Mouse (Mus musculus) layer of hippocampus, postnatal 25 days (tissue): ENCODE data around the gene 4930562C15Rik. TPM values are rescaled to one million over a fixed set of nuclear protein-coding genes. Genes with fewer than 3 reads are reported as not detected.

Source experiments
- DNase-seq, 2 experiments: peaks; one replicate each; pipeline ENCODE4 v3.0.0; 2022; ENCODE audit warnings: mixed read lengths in 2 of 2, low spot score in 1 of 2; ENCODE audit errors: extremely low spot score in 1 of 2
- total RNA-seq, 2 experiments: library from RNA; stranded (reverse); gene quantifications; 2 replicates each; pipeline ENCODE4 v1.2.3; 2021

The 4930562C15Rik gene
- total RNA-seq, 2 experiments from 2014 or later: not detected

DNA sequence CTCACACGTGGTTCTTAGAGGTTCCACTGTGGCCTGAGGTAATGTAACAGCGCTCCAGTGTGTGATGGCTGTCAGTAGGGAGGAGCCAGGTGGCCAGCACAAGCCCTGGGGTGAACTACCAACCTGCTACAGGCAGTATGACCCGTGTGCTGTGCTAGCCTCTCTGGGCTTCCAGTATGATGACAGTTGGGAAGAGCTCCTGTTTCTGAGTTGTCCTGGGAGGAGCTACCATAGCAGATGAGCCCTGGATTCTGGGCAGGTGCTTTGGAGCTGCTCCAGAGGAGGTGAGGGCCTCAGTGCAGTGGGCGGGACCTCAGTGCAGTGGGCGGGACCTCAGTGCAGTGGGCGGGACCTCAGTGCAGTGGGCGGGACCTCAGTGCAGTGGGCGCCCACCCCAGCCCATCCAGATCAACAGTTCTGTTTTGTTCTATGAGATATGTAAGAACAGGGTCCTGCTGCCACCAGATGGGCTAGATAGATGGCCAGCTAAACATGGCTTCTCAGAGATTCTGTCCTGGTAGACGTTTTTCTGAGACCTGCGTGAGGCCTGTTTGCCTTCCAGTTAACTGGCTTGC lies 76.9 kb downstream of the 4930562C15Rik start:
- no peak for DNase-seq

DNA sequence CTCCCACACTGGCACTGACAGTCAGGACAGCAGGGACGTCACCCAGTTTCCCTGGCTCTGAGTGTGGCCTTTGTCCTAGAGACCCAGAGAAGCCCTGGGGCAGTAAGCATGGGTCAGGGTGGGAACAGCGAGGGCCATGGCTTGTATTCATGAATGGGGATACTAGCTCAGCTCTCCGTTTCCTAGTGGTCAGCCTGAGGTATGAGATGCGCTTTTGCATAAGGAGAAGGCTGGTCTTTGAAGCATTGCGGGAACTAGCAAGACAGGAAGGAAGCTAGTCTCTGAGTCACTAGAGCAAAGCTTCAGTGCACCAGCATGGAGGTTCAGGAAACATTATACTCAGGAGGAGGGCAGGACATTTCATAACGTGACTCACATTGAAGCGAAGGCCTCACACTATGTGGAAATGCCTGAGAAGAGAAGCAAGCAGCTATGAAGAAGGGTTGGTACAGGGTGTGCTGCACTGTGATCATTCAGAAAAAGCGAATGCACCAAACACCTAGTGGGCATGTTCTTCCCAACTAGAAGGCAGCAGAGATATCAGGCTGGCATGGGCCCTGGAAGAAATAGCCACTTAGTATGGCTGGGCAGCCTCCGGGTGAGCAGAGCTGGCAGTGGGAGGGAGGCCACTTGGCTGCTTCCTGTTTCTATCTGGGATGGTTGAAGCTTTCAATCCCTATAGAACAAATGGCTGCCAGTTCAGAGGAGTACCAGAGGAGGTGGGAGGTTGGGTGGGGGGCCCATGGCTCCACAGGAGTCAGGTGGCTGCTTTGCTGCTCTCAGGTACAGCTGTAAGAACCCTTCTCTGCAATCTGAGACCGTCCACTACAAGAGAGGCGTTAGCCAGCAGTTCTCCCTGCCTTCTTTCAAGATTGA lies 77.9 kb downstream of the 4930562C15Rik start:
- DNase-seq: no peak

GRCm38 (mm10) chr16:4913783-4914735 lies 78.8 kb downstream of the 4930562C15Rik start:
- peak; percentile 90 to 96 for DNase-seq

DNA sequence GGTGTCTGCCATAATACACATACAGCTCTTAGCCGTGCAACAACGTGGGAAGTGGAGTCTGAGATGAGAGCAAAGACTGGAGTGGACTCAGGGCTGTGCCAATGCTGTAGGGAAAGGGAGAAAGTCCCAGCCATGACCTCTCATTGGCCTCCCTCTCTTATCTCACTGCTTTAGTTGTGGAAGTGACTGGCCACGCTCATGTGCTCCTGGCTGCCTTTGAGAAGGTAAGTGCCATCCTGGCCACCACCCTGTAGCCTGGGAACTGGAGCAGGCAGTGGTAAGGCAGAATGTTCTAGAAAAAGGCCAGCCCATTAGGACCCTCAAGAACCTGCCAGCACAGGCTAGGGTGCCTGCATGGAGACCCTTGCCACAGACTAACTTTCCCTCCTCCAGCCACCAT lies 80.7 kb downstream of the 4930562C15Rik start:
- no peak for DNase-seq

DNA sequence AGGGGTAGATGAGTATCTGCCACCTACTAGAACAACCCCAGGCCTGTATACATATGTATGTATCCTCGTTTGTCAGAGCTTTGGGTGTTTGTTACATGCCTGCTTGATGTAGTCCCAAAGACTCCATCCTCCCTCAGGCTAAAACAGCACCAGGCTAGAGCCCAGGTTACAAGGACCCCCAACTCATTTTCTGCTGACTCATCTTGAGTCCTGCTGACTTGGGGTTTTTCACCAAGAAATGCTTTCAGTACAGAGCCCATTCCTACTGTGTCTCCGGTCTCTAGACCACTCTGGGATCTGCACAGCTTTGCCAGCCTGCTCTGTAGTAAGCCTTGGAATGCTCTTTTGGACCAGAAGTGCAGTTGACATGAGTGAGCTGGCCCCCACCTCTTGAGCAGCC lies 81.4 kb downstream of the 4930562C15Rik start:
- DNase-seq: no peak

Other genes starting within 250 kb of the 4930562C15Rik start
- gene Glis2, start 240.7 kb upstream of the 4930562C15Rik start, total RNA-seq: 10 to 100 TPM; 15.4 to 16.2 TPM
- 10 to 100 TPM; 76.3 to 82.6 TPM for gene Pam16, start 210.4 kb upstream of the 4930562C15Rik start, total RNA-seq
- gene Vasn, start 195.5 kb upstream of the 4930562C15Rik start, total RNA-seq: 1 to 10 TPM; 6.0 TPM
- 10 to 100 TPM; 62.5 to 71.8 TPM for gene Dnaja3, start 195.4 kb upstream of the 4930562C15Rik start, total RNA-seq
- 10 to 100 TPM; 78.6 to 96.5 TPM for gene Coro7, start 155.6 kb upstream of the 4930562C15Rik start, total RNA-seq
- gene Nmral1, start 116.1 kb upstream of the 4930562C15Rik start, total RNA-seq: 10 to 100 TPM; 16.0 to 17.7 TPM
- 10 to 100 TPM; 87.7 to 98.0 TPM for gene Hmox2, start 109.1 kb upstream of the 4930562C15Rik start, total RNA-seq
- 100 to 1,000 TPM; 237 to 239 TPM for gene Cdip1, start 45.1 kb upstream of the 4930562C15Rik start, total RNA-seq
- gene Ubald1, start 44.9 kb downstream of the 4930562C15Rik start, total RNA-seq: 100 to 1,000 TPM in 1 of 2 experiments, 10 to 100 TPM in 1; 93.5 to 103 TPM
- 100 to 1,000 TPM; 219 to 221 TPM for gene Mgrn1, start 50.8 kb downstream of the 4930562C15Rik start, total RNA-seq
- 10 to 100 TPM; 68.8 to 78.4 TPM for gene Nudt16l1, start 103.3 kb downstream of the 4930562C15Rik start, total RNA-seq
- 10 to 100 TPM; 59.7 to 74.3 TPM for gene Anks3, start 128.8 kb downstream of the 4930562C15Rik start, total RNA-seq
- gene Sept12, start 162.4 kb downstream of the 4930562C15Rik start, total RNA-seq: not detected
- not detected for gene Smim22, start 171.9 kb downstream of the 4930562C15Rik start, total RNA-seq
- gene Rogdi, start 178.1 kb downstream of the 4930562C15Rik start, total RNA-seq: 100 to 1,000 TPM; 361 to 407 TPM
- gene Glyr1, start 214.4 kb downstream of the 4930562C15Rik start, total RNA-seq: 100 to 1,000 TPM; 135 to 138 TPM
- gene Ubn1, start 214.6 kb downstream of the 4930562C15Rik start, total RNA-seq: 10 to 100 TPM; 41.4 to 42.1 TPM